Mouse (Mus musculus) liver, adult 2 months (tissue): Measurements from ENCODE around the gene Dpyd.

ENCODE experiments used
- CTCF ChIP-seq: fragments of 200-500 bp; IDR thresholded peaks from 2 replicates; pipeline ENCODE4 v1.5.1; 2011; ENCODE audit warnings: low read depth, low read length, control low read depth
- POLR2A ChIP-seq: fragments of 200-500 bp; IDR thresholded peaks from 2 replicates; pipeline ENCODE4 v1.6.1; 2011; ENCODE audit warnings: low read length, control low read depth; ENCODE audit not compliant: insufficient read depth; ENCODE audit errors: extremely low read depth

- no peak for TF ChIP-seq CTCF
- no peak for TF ChIP-seq POLR2A
Measured at GRCm38 (mm10) chr3:118663987-118664692, 102.2 kb downstream of the Dpyd start.
